Mouse (Mus musculus): Measurements from ENCODE around the gene Tas2r143. TPM values are rescaled to one million over a fixed set of nuclear protein-coding genes. Genes with fewer than 3 reads are reported as not detected.
A peak's percentile ranks its signal among the peaks of the same experiment; 100 is the strongest.

Gene Tas2r143
- total and polyA plus RNA-seq, 2 experiments from 2014 or later, result not detected

DNA sequence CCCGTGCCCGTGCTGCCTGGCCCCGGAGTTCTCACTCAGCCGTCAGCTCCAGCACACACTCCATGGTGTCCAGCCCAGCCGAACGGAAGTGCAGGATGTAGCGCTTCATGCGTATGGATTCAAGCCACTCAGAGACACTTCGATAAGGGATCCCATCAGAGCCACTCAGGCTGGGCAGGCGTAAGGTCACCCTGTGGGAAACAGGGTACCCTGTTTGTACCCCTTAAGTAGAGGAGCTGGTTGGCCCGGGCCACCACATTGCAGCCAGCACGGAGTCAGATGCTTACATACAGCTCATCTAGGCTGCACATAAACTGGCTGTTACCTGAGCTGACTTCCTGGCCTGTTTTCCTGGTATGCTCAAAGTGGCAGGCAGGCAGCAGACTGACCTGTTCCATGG lies 41.1 kb upstream of the Tas2r143 start:
- H3K9ac ChIP-seq (replicated peaks; ENCODE audit: low read depth, low read length), result no peak overlapping the region
- ATAC-seq (ENCODE audit: insufficient read depth, low read depth) (no peak), DNase-seq (ENCODE audit: low spot score) (no peak)
- no peak overlapping the region for H3K4me3 ChIP-seq (ENCODE audit: low read depth, low read length)
- 63% methylated on average over 12 of the region's 12 CpGs for WGBS
- no peaks in the 10 kb centered on the region for H3K9me3 ChIP-seq (replicated peaks; ENCODE audit: control insufficient read depth, low read length)
- TF ChIP-seq EP300 (IDR thresholded peaks at IDR 0.05; ENCODE audit: low read depth) (no peak), CTCF (IDR thresholded peaks at IDR 0.05; ENCODE audit: low read depth) (no peak)
- no peaks in the 10 kb centered on the region for H3K27me3 ChIP-seq (ENCODE audit: control insufficient read depth, insufficient read depth, low read length)
- H3K4me1 ChIP-seq (ENCODE audit: control insufficient read depth, insufficient read depth), result peaks cover 66% of the 10 kb centered on the region
- H3K27ac ChIP-seq (ENCODE audit: low read depth), result peak overlapping the region; percentile 73
- peaks cover 70% of the 10 kb centered on the region for H3K36me3 ChIP-seq (replicated peaks; ENCODE audit: control insufficient read depth, insufficient read depth, low read length)
- H3K4me2 ChIP-seq (ENCODE audit: low read depth, low read length), result no peak overlapping the region

DNA sequence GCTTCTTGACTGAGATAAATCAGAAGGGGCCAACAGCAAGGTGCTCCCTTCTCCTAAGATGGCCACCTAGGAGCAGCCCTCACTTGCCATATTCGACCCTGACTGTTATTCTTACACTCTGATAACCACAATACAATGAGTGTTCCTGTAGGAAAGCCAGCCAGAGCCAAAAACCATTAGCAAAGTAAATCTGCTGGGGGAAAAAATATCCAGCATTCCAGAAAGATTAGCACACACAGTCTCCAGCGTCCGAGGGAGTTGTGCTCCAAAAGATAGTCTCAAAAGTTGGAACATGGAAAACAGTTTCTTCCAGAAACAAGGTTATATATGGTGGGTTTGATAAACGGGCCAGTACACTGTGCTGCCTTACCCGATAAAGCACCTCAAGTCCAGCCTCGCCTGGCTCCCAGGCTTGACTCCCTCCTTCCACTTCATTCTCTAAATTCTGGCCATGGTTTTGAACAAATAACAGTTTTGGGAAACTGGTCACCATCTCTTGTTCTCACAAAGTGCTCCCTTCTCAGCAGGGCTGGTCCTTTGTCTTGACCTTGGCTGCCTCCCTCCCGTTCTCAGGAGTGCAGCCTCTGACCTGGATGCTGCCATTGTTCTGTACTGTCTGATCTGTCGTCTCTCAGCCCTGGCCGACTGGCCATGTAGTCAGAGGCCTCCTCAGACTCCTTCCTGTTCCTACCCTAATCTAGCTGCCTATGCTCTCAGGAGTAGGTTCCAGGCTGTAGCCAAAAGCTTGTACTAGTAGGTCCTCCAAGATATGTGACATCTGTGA lies 40.5 kb upstream of the Tas2r143 start:
- H3K27ac ChIP-seq (ENCODE audit: low read depth), result peak overlapping the region; percentile 73
- no peak overlapping the region for H3K4me3 ChIP-seq (ENCODE audit: low read depth, low read length)
- H3K9ac ChIP-seq (replicated peaks; ENCODE audit: low read depth, low read length), result no peak overlapping the region
- 25% methylated on average over 9 of the region's 9 CpGs for WGBS
- no peaks in the 10 kb centered on the region for H3K27me3 ChIP-seq (ENCODE audit: control insufficient read depth, insufficient read depth, low read length)
- TF ChIP-seq CTCF (IDR thresholded peaks at IDR 0.05; ENCODE audit: low read depth), result no peak
- TF ChIP-seq EP300 (IDR thresholded peaks at IDR 0.05; ENCODE audit: low read depth), result no peak
- H3K36me3 ChIP-seq (replicated peaks; ENCODE audit: control insufficient read depth, insufficient read depth, low read length), result peaks cover 70% of the 10 kb centered on the region
- no peaks in the 10 kb centered on the region for H3K9me3 ChIP-seq (replicated peaks; ENCODE audit: control insufficient read depth, low read length)
- H3K4me1 ChIP-seq (ENCODE audit: control insufficient read depth, insufficient read depth), result peaks cover 60% of the 10 kb centered on the region
- ATAC-seq (ENCODE audit: insufficient read depth, low read depth) (peak; percentile 39), DNase-seq (ENCODE audit: low spot score) (peak; percentile 70)
- H3K4me2 ChIP-seq (ENCODE audit: low read depth, low read length), result no peak overlapping the region

DNA sequence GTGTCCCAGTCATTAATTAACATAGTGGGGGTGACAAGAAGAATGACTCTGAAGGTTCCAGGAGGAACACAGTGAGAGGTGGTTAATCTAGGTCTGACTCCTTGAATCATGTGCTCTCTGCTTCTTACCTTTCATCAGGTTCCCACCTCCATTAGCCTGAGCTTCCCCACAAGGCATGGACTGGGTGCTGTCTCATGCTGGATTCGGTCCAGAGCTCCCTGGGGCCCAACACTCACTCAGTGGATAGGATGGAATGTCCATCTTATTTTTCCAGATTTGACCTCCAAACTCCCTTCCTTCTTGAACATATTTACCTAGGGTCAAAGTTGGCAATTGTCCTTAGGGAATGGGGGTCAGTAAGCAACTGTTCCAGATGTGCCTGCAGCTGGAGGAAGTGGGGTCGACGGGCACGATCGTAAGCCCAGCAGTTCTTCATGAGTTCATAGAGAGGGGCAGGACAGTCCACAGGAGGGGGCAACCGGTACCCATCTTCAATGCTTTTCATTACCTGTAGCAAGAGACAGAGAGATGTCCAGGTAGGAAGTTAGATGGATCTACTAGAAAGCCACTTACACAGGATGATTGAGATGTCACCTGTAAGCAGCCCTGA lies 39.7 kb upstream of the Tas2r143 start:
- H3K27ac ChIP-seq (ENCODE audit: low read depth), result peak overlapping the region; percentile 73
- no peak for DNase-seq (ENCODE audit: low spot score)

DNA sequence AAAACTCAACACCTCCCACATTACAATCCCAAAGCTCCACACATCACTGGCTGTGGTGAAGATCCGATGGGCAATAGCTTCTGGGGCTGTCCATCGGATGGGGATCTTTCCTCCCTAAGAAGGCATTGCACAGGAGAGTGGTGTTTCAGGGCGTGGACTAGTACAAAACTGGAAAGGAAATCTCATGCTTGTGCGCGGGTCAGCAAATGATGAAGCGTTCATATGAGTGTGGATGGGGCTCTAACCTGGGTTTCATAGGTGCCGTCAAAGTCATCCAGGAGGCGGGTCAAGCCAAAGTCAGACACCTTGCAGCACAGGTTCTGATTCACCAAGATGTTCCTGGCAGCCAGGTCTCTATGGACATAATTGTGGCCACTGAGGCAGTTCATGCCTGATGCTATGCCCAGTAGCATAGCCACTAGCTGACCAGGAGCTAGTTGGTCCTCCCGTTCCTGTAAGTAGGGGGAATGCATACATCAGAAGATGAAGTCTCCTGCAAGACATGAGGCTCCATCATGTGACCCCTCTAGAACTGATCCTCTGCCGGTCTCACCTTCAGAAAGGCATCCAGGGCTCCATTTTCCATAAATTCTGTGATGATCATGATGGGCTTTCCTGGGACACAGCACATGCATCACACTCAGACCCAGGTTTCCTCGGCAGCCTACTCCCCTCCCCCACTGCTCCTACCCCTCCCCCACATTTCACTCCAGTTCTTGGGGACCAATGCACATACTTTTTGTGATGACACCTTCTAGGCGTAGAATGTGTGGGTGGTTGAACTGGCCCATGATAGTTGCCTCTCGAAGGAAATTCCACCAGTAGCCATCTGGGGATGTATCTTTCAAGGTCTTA lies 38.8 kb upstream of the Tas2r143 start:
- DNase-seq (ENCODE audit: low spot score) (no peak), ATAC-seq (ENCODE audit: insufficient read depth, low read depth) (no peak)
- H3K36me3 ChIP-seq (replicated peaks; ENCODE audit: control insufficient read depth, insufficient read depth, low read length), result peaks cover 53% of the 10 kb centered on the region
- no peaks in the 10 kb centered on the region for H3K27me3 ChIP-seq (ENCODE audit: control insufficient read depth, insufficient read depth, low read length)
- peak overlapping the region; percentile 39; the same call in 1 of the 2 replicates for H3K27ac ChIP-seq (ENCODE audit: low read depth)
- H3K4me2 ChIP-seq (ENCODE audit: low read depth, low read length), result no peak overlapping the region
- H3K9ac ChIP-seq (replicated peaks; ENCODE audit: low read depth, low read length), result no peak overlapping the region
- H3K4me1 ChIP-seq (ENCODE audit: control insufficient read depth, insufficient read depth), result peaks cover 47% of the 10 kb centered on the region
- no peak for TF ChIP-seq EP300 (IDR thresholded peaks at IDR 0.05; ENCODE audit: low read depth)
- TF ChIP-seq CTCF (IDR thresholded peaks at IDR 0.05; ENCODE audit: low read depth), result no peak
- H3K9me3 ChIP-seq (replicated peaks; ENCODE audit: control insufficient read depth, low read length), result no peaks in the 10 kb centered on the region
- 80% methylated on average over 13 of the region's 13 CpGs for whole genome bisulfite sequencing
- no peak overlapping the region for H3K4me3 ChIP-seq (ENCODE audit: low read depth, low read length)

More for the DNA sequence above, 39.7 kb upstream of the Tas2r143 start:
- Histone ChIP-seq H3K36me3 (replicated peaks; ENCODE audit: control insufficient read depth, insufficient read depth, low read length) (peaks cover 62% of the 10 kb centered on the region), H3K27me3 (ENCODE audit: control insufficient read depth, insufficient read depth, low read length) (no peaks in the 10 kb centered on the region), H3K4me3 (ENCODE audit: low read depth, low read length) (no peak overlapping the region), H3K9ac (replicated peaks; ENCODE audit: low read depth, low read length) (no peak overlapping the region), H3K9me3 (replicated peaks; ENCODE audit: control insufficient read depth, low read length) (no peaks in the 10 kb centered on the region), H3K4me1 (ENCODE audit: control insufficient read depth, insufficient read depth) (peaks cover 52% of the 10 kb centered on the region), H3K4me2 (ENCODE audit: low read depth, low read length) (no peak overlapping the region)
- ATAC-seq (ENCODE audit: insufficient read depth, low read depth), result no peak
- TF ChIP-seq EP300 (IDR thresholded peaks at IDR 0.05; ENCODE audit: low read depth) (no peak), CTCF (IDR thresholded peaks at IDR 0.05; ENCODE audit: low read depth) (no peak)
- 75% methylated on average over 6 of the region's 6 CpGs for WGBS

DNA sequence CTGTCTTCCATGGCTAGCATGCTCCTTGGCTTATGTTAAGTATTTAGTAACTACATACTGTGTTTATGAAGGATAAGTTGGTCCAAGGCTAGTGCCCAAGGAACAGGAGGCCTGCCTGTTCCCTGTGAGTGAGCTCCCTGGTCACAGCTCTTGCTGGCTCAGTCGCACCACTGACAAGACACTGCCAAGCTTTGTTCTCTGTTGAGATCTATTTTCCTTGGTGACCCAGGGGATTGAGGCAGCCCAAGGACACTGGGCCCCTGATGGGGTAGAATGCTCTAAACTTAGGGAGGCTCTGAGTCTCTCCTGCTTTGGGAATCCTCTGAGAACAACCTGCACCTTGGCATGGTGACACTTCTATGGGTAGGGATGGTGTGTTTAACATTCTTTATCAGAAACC lies 38.0 kb upstream of the Tas2r143 start:
- WGBS, result 31% methylated on average over 1 of the region's 1 CpGs
- no peak overlapping the region for H3K4me2 ChIP-seq (ENCODE audit: low read depth, low read length)
- 0 out of 2 replicates have a peak, but pooled peaks have one; percentile 2 for ATAC-seq (ENCODE audit: insufficient read depth, low read depth)
- TF ChIP-seq CTCF (IDR thresholded peaks at IDR 0.05; ENCODE audit: low read depth) (no peak), EP300 (IDR thresholded peaks at IDR 0.05; ENCODE audit: low read depth) (no peak)
- H3K27me3 ChIP-seq (ENCODE audit: control insufficient read depth, insufficient read depth, low read length), result no peaks in the 10 kb centered on the region
- no peak overlapping the region for H3K4me3 ChIP-seq (ENCODE audit: low read depth, low read length)
- H3K9me3 ChIP-seq (replicated peaks; ENCODE audit: control insufficient read depth, low read length), result no peaks in the 10 kb centered on the region
- peaks cover 45% of the 10 kb centered on the region for H3K36me3 ChIP-seq (replicated peaks; ENCODE audit: control insufficient read depth, insufficient read depth, low read length)
- H3K27ac ChIP-seq (ENCODE audit: low read depth), result peak overlapping the region; percentile 39
- H3K9ac ChIP-seq (replicated peaks; ENCODE audit: low read depth, low read length), result no peak overlapping the region
- DNase-seq (ENCODE audit: low spot score), result no peak
- H3K4me1 ChIP-seq (ENCODE audit: control insufficient read depth, insufficient read depth), result peaks cover 44% of the 10 kb centered on the region

All from heart, postnatal 0 days (tissue).